Mouse (Mus musculus) large intestine, adult 2 months (tissue): Measurements from ENCODE around the gene Epb42. TPM values are rescaled to one million over a fixed set of nuclear protein-coding genes. Genes with fewer than 3 reads are reported as not detected.
"Not testable (repeated sequence)": the region's sequence is repeated elsewhere in the genome, so short reads cannot be mapped to it uniquely, and the experiment has no call there.

ENCODE experiments used
- DNase-seq: peaks from one replicate; pipeline ENCODE4 v3.0.0-alpha.2; 2012; ENCODE audit warnings: low read depth, low spot score
- WGBS: fragments of 180-500 bp; shearing (Covaris S2); methylation state at CpG from one replicate; pipeline ENCODE4 v1.1.7; 2018; 5-methylcytosine and 5-hydroxymethylcytosine counted together
- polyA plus RNA-seq: library from polyadenylated mRNA; depleted of rRNA; stranded (reverse); fragments of >200 nt; gene quantifications from 2 replicates; pipeline ENCODE4 v1.2.3, GENCODE M21; 2012; rRNA removed

Gene Epb42
- polyA plus RNA-seq, result 1.2 and 1.5 TPM in 2 replicates

DNA sequence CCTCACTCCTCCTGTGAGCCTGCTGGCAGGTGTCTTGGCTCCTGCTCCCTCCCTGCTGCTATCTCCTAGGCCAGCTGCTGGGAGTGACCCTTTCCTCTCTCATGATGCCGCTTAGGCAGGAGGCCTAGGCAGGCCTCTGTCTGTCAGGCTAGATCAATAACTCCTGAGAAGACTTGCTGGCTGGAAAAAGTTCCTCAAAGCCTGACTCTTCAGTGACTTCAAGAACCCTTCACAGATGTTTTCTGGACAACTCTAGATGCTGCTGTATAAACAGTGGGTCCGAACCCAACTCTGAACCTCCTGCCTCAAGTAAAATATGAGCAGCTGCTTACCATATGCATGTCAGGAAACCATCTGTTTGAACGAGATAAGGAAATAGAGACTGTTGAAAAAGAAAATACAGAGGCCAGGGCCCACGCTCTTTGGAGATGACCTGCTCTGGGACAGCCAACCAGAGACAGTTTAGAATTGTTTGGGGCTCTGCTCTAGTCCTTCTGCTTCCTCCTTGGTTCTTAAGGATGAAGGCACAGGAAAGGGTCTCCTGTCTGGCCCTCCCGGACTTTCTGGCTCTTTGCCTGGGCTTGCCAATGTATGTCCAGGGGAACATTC is at the start of gene Epb42:
Gene Epb42, minus strand, starts transcription at position 340 of the 609 bp plus-strand sequence.
- no peak for DNase-seq
- WGBS, result 52% methylated on average over 5 of the region's 5 CpGs

- no peak for DNase-seq
- WGBS, result 14% methylated on average over 6 of the region's 6 CpGs
Measured at GRCm38 (mm10) chr2:121085480-121086185, 48.8 kb upstream of the Epb42 start, which contains the start of gene Tgm5. Gene Tgm5, minus strand, starts transcription at chr2:121085841.

- WGBS, result 69% methylated on average over 1 of the region's 1 CpGs
- no peak for DNase-seq
Measured at GRCm38 (mm10) chr2:121082626-121083025, 45.8 kb upstream of the Epb42 start.

GRCm38 (mm10) chr2:121074747-121075146 is 37.9 kb upstream of the Epb42 start:
- 73% methylated on average over 7 of the region's 7 CpGs for WGBS
- DNase-seq, result no peak

DNA sequence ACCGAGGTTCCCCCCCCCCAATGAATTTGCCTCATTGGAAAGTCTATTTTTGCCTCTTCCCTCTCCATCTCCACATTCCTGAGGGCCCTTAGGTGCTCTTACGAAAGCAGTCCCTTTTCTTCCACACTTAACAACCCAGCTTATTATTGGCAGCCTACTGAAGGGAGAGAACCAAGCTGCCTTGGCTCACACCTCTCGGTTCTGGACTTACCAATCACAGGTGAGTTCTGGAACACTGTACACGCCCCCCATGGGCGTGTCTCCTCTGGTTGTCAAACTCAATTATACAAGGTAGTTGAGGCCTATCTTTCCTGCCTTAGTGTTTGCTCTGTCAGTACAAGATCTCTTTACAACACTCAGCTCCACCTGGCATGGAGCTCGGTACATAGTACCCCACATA is 35.0 kb upstream of the Epb42 start:
- WGBS, result 55% methylated on average over 6 of the region's 6 CpGs
- DNase-seq, result no peak

DNA sequence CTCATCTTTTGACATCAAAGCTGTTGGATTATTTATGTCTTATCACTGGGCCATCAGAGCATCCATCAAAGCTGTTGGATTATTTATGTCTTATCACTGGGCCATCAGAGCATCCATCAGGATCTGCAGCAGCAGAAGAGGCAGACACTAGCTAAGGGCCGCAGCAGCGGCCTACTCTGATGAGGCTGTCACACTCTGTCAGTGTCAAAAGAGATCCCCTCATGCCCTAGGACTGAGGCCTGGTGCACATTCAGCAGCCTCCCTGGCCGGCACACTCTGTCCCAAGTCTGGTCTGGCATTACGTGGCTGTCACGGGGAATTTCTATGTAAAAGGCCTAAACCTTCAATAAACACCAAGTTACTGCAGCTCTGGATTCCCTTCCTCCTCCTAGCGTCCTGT is 32.6 kb upstream of the Epb42 start:
- 80% methylated on average over 6 of the region's 6 CpGs for WGBS
- DNase-seq, result no peak

DNA sequence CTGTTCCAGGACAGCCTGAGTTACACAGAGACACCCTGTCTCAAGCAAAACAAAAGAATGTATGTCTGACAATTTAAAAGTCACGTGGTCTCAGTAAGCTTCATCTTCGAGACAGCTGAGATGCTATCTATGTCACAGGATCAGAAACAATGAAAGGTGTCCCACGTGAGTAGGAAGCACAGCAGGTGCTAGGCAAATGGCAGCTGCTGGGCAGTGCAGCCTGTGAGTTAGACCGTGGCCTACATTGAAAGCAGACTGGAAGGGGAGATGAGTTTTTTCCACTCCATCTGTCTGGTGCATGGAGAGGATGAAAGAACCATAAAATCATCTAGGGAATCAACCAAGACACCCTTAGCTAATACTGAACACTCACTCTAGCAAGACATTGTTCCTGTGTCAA is 30.2 kb upstream of the Epb42 start:
- DNase-seq, result no peak

DNA sequence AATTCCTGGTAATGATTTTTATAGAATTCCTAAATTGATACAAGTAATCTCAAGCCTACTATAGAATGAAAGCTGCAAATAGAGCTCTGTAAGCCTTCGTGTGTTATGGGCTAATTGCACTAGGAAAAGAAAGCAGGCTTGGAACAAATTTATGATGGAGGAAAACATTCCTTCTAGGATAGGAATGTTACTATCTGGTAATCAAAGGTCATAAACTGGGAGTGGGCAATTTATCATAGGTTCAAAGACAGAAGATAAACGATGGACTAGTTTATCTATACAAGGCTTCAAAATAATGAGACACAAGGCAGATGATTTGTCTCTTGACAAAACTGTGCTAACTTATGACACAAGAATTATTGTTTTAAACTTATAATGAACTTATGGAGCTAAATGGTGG is 24.4 kb upstream of the Epb42 start:
- 19% methylated on average over 2 of the region's 2 CpGs for WGBS
- no peak for DNase-seq

More for the DNA sequence above, 30.2 kb upstream of the Epb42 start:
- WGBS, result 52% methylated on average over 4 of the region's 4 CpGs

GRCm38 (mm10) chr2:121057997-121058396 is 21.1 kb upstream of the Epb42 start:
- WGBS, result 57% methylated on average over 6 of the region's 6 CpGs
- no peak for DNase-seq

DNA sequence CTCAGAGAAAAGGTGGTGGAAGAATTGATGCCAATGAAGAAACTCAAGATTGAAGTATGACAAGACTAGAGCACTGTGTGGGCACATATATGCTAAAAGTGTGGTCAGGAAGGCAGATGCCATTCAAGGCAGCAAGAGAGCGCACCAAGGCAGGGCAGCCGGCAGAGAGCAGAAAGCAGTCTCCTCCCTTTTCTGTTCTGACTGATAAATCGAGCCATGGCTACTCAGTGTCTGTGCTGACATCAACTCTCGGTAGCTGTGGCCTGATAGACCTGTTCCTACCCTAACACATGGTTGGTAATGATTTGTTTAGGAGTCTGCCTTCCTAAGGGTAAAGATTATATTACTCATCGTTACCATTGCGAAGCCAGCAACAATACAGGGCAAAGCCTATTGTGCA is 19.0 kb upstream of the Epb42 start:
- WGBS, result 80% methylated on average over 6 of the region's 6 CpGs
- no peak for DNase-seq

GRCm38 (mm10) chr2:121054060-121054459 is 17.2 kb upstream of the Epb42 start:
- WGBS, result 39% methylated on average over 2 of the region's 2 CpGs
- DNase-seq, result no peak

GRCm38 (mm10) chr2:121052176-121052575 is 15.3 kb upstream of the Epb42 start:
- DNase-seq, result no peak
- 90% methylated on average over 5 of the region's 5 CpGs for WGBS

DNA sequence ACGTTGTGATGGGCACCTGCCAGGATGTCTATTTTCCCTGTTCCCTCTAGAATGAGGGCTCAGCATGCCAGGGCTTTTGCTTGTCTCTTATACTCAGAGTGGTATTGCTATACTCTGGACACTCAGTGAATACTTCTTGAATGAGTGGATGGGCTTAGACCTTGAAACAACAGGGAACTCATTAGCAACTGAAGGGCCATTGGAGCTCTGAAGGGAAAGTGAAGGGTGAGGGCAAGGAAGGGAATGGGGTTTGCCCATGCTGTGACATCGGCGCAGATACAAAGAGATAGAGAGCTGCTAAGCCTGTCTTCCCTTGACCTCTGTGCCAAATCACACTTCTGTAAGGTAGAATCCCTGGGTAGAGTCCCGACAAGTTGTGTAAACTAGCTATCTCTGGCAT is 8.8 kb upstream of the Epb42 start:
- 76% methylated on average over 4 of the region's 4 CpGs for WGBS
- DNase-seq, result no peak

- peak; percentile 3 for DNase-seq
- 31% methylated on average over 5 of the region's 5 CpGs for WGBS
Measured at GRCm38 (mm10) chr2:121041098-121041497, 4.2 kb upstream of the Epb42 start.

DNA sequence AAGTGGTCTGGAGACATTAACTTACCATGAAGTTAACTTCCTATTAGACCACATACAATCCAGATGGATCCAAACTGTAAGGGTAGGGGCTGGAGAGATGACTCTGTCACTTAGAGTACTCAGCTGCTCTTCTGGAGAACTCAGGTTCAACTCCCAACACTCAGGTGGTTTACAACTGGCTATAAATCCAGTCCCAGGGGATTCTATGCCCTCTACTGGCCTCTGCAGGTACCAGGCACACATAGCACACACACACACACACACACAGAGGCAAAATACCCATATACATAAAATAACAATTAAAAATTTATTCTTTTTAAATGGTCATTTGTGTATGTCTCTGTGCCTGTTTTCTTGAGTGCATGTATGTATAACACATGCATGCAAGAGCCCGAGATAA is 2.5 kb upstream of the Epb42 start:
- WGBS, result 97% methylated on average over 1 of the region's 1 CpGs
- DNase-seq, result no peak

- WGBS, result 97% methylated on average over 1 of the region's 1 CpGs
- DNase-seq, result not testable (repeated sequence)
Measured at GRCm38 (mm10) chr2:121038851-121039250, 2.0 kb upstream of the Epb42 start.

- 19% methylated on average over 5 of the region's 5 CpGs for WGBS
- DNase-seq, result no peak
Measured at GRCm38 (mm10) chr2:121022918-121023317, 14.0 kb downstream of the Epb42 start.

DNA sequence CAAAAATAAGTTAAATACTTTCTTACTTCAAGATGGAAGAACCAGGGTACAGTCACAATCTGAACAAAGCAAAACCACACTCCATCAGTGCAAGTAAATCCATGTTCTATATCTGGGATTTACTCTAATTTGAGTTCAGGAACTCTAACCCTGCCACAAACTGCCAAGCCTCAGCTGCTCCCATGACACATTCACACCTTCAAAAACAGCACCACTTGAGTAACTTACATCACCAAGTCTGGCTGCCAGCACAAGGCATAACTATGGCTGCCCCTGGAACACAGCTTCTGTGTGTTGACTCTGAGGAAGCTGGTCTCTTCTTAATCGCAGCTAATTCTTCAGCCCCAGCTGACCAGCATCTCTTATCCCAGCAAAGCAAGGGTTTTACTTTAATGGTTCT is 19.7 kb downstream of the Epb42 start:
- no peak for DNase-seq
- WGBS, result 89% methylated on average over 1 of the region's 1 CpGs

- 90% methylated on average over 9 of the region's 9 CpGs for WGBS
Measured at GRCm38 (mm10) chr2:121016226-121016625, 20.6 kb downstream of the Epb42 start.

DNA sequence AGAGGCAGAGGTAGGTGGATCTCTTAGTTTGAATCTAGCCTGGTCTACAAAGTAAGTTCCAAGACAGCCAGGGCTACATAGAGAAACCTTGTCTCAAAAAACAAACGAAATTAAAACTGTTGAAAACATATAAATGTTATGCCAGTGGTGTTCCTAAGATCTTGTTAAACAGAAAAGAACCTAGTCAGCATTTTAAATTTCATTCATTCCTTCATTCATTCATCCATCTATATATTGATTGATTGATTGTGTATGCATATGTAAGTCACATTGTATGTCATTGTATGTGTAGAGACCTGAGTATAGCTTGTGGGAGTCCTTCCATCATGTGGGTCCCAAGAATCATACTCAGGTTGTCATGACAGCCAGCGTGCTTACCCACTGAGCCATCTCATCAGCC is 21.4 kb downstream of the Epb42 start:
- DNase-seq, result no peak
- 88% methylated on average over 2 of the region's 2 CpGs for WGBS

More at GRCm38 (mm10) chr2:121016226-121016625, 20.6 kb downstream of the Epb42 start:
- DNase-seq, result no peak

DNA sequence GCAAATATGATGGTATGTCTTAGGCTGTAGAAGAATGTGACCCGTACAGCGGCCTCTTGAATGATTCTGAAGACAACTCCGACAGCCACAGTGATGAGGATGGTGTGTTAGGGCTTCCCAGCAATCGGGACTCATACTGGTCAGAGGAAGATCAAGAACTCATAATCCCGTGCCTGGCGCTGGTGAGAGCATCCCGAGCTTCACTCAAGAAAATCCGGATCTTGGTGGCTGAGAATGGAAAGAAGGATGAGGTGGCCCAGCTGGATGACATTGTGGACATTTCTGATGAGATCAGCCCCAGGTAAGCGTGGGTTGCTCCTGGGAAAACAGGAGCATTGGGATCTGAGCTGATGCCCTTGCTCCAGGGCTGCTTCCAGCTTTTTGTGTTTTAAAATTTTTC is 24.2 kb downstream of the Epb42 start:
- DNase-seq, result no peak
- WGBS, result 93% methylated on average over 9 of the region's 9 CpGs
